Mouse (Mus musculus): ENCODE results near the gene 9530003J23Rik.
"Not testable (repeated sequence)": the region's sequence is repeated elsewhere in the genome, so short reads cannot be mapped to it uniquely, and the experiment has no call there.

Gene 9530003J23Rik

DNA sequence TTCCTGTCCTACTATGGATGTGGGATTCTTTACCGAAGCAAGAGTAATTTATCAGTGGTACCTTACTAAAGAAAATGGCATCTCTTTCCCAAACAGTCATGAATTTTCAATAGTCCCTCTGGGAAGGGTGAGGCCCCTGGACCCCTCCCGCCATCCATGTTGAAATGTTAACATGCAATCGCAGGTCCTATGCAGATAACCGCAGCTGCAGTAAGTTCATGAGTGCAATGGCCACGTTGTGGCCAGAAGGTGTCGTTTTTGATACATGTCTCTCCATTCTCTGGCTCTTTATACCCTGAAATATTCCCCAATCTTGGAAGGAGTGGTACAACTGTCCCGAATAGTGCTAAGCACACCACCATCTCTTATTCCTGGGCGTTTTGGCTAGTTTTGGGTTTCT, 13.4 kb downstream of the 9530003J23Rik start:
- peak; percentile 38 for DNase-seq (ENCODE audit: low read depth)

DNA sequence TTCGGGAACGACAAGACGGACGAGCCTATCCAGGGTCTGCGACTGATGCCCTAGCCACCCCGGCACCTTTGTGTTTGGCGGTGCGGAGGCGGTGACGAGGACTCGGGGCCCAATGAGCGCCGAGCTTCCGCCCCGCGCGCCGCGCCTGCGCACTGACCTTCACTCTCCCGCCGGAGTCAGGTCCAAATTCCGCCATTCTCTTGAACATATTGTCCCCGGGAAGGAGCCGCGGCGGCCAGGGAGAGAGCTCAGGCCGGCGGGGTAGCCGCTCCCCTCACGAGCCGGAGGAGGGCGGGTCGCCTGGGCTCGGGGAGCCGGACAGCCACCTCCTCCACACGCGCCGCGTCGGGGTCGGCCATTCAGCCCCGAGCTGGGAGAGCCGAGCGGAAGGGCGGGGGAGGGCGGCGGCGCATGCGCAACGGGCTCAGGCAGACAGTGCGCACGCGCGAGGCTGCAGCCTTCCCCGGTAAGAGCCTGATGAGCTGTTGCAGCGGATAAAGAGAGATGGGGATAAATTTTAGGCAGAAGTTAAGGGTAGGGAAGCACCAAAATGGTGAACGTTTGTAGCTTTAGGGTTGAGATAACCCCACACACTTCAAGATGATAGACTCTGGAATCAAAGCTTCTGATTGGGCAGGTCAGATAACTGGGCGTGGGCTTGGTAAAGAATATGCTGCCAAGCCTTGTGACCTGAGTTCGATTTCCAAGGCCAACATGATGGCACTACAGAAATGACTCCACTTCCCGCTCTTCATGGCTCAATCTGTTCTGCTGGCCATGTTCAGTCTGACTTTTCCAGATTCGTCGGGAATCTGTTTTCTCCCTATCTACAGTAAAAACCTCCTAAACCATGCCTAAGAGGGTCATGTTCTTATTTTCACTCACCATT, 14.2 kb downstream of the 9530003J23Rik start, which contains the start of gene Yeats4:
Yeats4 (minus strand) TSS at position 406 of the 889 bp plus-strand sequence.
- peak; percentile 97 for DNase-seq (ENCODE audit: low read depth)

DNA sequence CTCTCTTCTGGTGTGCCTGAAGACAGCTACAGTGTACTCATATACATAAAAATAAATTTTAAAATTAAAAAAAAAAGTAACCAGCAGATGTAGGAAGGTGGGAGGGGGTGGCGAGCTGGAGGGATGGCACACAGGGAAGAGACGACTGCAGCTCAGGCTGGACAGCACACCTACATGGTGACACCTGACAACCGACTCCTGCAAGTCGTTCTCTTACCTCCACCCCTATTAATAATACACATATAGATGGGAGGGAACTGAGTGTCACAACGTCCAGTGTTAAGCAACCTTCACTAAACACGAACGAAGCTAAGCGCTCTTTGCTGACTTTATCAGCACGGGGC, 14.8 kb downstream of the 9530003J23Rik start:
- no peak for DNase-seq (ENCODE audit: low read depth)

DNA sequence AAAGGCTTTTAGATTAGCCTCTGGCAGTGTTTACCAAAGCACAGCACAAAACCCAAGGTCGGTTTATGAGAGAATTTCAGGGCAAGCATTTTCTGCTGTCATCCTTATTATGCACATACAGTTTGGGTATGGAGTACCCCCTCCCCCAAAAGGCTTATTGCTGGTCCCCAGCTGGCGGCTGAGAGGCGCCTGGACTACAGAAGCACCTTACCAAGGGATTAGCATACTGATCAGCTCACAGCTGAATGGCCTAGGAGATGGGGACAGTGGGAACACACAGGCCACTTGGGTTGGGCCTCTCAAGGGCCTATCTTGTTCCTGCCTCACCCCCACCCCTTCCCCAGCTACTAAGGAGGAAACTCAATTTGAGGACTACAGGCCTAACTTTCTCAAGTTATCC, 15.7 kb downstream of the 9530003J23Rik start:
- DNase-seq (ENCODE audit: low read depth), result no peak

DNA sequence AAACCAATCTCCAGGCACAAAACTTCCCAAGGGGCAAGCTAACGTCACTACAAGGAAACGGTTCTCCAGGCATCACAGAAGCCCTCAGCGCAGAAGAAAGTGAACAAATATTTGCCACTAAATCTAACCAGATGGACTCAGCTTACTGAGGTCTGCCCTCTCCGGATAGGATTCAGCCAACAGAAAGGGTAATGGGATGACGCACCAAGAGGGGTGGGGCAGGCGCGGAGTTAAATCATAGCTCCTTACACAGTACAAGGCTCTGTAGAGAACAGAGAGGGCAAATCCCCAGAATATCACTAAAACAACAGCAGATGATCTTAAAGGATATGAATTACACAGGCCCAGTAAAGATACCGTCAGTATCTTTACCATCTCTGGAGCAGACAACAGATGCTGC, 20.2 kb downstream of the 9530003J23Rik start:
- no peak for DNase-seq (ENCODE audit: low read depth)

DNA sequence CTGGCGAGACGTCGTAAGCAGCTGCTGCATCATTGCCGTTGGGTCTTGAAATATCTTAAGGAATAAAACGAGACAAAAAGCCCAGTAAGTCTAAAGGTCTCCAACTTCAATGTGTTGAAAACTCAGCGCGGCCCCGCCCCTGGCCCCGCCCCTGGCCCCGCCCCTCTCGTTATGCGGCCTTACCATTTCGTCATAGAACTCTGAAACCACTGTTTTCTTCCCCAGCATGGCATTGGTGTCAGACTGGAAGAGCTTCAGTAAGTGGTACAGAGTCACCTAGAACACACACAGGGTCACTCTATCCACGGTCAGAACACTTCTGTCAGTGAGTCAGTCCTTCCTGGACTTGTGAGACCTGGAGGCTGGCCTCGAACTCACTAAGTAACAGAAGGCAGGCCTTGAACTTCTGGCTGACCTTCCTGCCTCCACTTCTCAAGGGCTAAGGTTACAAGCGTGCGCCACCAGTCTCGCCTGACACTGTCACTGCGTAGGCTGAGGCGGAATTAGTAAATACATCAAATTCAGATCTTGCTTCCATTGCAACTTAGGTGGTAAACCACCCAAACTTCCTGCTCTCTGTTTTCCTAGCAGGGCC, 21.2 kb downstream of the 9530003J23Rik start:
- DNase-seq (ENCODE audit: low read depth), result no peak

DNA sequence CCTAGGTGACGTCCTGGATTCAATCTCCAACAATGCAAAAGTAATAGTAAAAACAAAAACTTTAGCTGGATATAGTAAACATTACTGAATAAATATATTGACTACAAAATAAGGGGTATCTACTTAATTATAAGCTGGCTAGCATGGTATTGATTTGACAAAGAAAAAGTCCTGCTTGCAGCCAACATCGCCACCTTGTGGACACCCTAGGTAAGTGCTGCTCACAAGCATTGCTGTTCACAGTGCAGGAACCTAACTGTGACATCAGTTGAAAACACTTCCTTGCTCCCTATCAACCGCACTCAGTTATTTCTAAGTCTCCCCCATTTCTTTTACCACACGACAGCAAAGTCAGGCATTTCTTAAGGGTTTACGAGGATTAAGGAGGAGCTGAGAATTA, 21.7 kb downstream of the 9530003J23Rik start:
- peak; percentile 76 for DNase-seq (ENCODE audit: low read depth)

DNA sequence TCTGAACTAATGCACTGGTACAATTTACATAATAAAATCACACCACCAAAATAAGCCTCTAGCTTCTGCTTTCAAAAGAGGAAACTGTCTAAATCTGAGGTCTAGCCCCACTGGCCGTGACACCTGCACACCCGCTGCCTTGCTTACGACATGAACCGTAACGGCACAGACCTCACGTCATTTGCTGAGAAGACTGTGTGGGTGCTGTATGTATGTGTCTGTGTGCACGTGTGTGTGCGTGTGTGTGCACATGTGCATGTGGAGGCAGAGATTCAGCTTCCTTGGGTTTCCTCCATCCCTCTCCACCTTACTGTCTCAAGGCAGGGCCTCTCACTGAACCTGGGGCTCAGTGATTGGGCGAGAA, 22.4 kb downstream of the 9530003J23Rik start:
- no peak for DNase-seq (ENCODE audit: low read depth)

DNA sequence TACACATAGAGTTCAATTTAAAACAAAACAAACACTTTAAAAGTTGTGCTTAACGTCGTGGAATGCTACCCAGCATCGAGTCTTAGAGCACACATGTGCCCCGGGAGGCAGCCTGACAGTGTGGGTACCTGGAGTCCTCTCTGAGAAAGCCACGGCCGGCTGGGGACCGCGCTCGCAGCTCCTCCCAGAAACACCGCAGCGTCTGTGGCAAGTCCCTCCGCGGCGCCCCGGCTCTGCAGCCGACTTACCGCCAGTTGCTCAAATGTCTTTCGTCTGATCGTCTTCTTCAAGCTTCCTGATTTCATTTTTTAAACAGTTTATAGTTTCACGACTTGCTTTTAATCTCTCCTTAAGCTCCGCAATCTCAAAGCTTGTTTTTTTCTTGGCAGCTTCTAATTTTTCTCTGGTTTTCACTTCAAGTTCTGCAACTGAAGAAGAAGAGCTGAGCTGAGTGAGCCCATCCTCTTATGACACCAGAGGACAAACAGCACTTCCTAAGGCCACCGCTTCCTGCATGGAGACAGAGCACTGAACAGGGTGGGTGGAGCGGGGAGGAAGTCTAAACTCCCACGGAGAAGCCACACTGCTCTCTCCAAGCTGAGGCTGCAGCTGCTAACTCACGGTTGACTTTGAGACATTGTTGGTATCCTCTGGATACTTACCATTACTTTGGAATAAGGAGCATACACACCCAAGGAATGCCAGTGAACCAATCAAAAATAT, 22.9 kb downstream of the 9530003J23Rik start:
- DNase-seq (ENCODE audit: low read depth), result no peak

DNA sequence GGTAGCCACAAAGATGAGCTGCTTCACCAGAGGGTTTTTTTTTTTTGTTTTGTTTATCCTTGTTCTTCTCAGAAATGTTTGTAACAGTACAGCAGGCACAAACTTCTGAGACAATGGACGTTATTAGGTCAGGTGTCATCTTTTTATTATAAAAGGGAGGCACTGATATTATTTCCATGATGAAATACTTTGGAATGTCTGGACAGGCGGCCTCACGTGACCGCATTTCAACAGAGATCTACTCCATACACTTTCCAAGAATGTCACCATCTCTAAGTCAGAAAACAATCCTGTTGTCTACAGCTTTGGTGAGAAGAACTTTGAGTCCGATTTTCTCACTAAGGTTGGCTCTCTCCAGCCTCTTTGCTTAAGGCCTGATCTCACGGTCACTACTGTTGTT, 27.5 kb downstream of the 9530003J23Rik start:
- peak; percentile 42 for DNase-seq (ENCODE audit: low read depth)

DNA sequence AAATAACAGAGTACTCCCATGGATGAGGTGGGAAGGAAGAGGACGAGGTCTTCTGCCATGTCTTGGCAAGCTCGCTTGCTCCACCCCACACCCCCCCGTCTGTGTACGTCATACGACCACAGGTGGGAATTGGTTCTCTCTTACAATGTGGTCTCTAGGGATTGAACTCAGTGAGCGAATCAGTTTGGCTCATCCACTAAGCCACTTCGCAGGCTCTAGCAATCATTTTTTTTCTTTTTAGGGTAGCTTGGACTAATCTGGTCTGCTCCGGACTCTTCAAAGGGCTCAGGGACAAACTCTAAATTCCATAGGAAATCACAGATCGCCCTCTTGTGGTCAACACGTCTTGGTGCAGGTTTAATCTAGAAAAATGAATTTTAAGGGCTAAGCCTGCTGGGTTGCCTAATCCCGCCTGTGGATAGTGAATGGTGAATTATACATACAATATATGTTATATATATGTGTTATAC, 29.0 kb downstream of the 9530003J23Rik start:
- peak; percentile 89 for DNase-seq (ENCODE audit: low read depth)

DNA sequence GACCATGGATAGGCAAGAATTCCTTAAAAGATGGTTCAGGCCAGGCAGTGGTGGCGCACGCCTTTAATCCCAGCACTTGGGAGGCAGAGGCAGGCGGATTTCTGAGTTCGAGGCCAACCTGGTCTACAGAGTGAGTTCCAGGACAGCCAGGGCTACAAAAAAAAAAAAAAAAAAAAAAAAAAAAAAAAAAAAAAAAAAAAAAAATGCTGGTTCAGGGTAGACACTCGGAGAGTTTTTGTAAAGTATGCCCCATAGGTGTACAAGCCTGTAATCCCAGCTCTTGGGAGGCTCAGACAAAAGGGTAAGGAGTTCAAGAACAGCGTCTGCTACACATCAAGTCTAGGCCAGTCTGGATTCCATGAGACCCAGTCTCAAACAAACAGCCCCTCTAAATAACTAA, 29.7 kb downstream of the 9530003J23Rik start:
- DNase-seq (ENCODE audit: low read depth), result not testable (repeated sequence)

DNA sequence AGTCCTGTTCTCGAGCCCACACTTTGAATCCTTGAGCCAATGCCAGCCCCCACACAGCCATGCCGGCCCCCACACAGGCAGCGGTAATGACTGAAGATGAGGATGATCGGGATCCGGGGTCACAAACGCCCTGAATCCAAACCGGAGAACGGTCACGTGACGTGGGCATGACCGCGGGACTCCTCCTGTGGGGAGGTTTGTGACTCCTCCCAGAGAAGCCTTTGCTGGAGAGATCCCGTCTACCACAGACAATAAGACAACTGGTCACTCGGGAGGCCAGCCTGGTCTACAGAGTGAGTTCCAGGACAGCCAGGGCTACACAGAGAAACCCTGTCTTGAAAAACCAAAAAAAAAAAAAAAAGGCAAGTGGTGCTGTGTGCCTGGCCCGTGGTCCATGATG, 30.3 kb downstream of the 9530003J23Rik start:
- DNase-seq (ENCODE audit: low read depth), result no peak

DNA sequence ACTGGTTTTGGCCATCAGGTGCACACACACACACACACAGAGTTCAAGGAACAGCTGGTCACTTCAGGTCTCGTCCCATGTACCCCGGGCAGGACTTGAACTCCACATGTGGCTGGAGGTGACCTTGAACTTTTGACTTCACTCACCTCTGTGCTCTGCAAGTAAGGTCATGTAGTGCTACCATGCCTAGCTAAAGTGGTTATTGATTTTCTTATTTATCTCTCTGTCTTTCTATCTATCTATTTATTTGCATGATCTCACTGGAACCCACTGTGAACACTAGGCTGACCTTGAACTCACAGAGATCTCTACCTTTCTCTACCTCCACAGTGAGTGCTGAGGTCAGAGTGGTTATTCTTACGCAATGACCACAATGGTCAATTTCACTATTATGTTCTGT, 32.4 kb downstream of the 9530003J23Rik start:
- no peak for DNase-seq (ENCODE audit: low read depth)

DNA sequence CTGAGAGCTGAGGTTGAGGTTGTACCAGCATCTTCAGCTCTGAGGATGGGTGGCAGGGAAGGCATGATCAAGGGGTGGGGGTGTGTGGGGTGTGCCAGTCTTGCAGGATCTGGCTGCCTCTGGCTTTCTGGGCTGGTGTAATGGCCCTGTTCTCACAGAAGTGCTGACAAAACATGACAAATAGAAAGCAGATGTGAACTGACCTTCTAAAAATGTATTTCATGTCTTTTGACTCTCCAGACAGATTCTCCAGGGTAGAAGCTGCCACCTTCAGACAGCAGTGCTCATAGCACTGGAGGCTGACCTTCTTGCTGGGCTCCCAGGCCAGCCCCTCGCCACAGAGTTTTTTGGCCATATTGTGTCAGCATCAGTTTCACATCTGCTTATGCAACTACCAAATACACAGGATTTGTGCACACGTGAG, 34.9 kb downstream of the 9530003J23Rik start:
- peak; percentile 91 for DNase-seq (ENCODE audit: low read depth)

DNA sequence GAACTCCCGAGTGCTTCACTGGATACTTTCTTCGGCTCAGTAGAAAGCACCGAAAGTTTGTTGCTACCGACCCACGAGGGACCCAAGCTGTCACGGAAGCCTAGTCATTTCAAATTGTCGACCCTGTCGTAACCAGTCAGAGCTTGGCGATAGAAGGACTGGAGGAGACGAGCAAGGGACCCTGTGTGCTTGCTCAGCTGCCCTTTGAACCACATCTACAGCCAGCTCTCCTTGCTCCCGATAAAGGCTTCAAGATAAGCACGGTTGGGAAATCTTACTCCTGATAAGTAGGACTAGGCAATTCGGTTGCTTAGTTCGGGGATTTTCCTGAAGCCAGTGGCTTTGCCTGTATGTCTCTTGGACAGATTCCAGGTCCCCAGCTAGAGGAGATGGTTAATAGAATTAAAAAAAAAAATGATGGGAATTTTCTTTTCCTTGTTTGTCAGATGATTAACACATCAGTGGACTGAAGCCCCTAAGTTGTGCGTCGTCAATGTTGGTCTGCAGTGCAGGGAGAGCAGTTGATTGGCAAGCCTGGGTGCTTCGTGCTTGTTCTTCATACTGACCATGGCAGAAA, 35.4 kb downstream of the 9530003J23Rik start:
- DNase-seq (ENCODE audit: low read depth), result peak; percentile 73

DNA sequence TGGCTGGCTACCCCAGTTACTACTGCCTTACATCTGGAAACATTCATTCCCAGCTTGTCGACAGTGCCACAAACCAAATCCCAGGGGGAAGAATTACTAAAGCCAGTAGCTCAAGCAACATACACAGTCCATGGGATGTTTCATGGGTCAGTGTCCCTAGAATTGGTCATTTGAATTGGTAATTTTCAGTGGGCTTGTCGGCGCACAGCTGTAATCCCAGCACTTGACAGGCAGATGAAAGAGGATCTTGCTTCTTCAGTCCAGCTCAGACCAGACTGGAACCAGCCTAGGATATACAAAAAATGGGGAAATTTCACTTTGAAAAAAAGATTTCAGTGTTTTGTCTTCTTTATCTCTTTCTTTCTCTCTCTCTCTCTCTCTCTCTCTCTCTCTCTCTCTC, 38.8 kb downstream of the 9530003J23Rik start:
- DNase-seq (ENCODE audit: low read depth), result peak; percentile 45

DNA sequence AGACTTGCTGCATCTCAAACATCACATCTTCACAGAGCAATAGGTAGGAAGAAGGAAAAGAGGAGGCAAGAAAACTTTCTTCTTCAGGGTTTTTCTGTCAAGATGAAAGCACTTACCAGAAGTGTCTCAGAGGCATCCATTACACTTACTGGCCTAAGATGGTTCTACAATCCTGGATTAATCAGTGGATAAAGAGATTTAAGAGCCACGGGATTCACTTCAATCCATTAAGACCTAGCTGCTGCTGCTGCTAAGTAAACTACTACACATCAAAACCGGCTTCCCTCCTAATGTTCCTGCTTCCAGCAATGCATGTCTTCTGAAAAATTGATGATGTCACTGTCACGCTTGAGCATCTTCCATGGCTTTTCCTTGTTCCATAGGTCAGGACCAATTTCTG, 41.8 kb downstream of the 9530003J23Rik start:
- DNase-seq (ENCODE audit: low read depth), result no peak

DNA sequence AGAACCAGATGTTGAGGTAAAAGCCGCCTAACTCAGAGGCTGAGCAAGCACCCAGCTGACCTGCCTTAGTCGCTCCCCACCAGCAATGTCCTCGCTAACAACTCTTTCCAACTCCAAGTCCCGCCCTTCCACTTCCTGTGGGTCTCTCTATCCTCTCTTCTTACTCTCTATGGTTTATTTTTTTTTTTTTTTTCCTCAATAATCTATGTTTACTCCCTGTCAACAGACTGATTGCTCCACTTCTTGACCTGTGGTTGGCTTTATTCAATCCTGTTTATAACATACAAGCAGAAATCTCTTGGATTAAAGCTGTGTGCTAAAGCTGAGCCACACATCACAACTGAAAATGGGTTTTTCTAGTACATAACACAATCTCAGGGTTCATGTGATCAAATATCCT, 42.8 kb downstream of the 9530003J23Rik start:
- DNase-seq (ENCODE audit: low read depth), result no peak

DNA sequence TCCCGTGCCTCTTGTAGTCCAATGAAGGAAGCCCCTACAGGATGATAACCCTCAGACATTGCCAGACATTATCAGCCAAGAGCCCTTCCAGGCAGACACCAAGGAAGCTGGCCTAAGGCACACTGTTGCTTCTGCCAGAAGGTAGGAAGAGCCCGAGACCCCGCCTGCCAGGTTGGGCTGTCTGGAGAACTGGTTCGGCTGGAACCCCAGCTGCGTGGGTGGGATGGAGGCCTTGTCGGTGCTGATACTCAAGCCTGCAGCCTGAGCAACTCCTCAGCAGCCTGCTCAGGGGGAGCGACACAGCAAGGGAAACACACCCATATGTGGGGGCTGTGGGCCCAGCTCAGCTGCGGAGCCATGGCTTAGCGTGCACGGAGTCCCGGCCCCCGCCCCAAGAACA, 43.5 kb downstream of the 9530003J23Rik start:
- DNase-seq (ENCODE audit: low read depth), result no peak

DNA sequence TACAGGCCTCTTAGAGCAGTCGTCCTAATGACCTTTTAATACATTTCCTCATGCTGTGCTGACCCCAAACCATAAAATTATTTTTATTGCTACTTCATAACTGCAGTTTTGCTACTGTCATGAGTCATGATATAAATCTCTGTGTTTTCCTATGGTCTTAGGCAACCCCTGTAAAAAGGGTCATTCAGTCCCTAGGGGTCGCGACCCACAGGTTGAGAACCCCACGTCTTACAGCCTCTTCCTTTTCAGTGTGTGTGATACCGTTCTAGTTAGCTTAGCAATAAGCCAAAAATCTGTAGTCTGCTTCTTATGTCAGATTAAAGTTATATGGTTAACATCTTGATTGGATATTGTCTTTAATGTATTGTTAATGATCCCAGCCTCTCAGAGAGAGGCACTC, 45.1 kb downstream of the 9530003J23Rik start:
- no peak for DNase-seq (ENCODE audit: low read depth)

DNA sequence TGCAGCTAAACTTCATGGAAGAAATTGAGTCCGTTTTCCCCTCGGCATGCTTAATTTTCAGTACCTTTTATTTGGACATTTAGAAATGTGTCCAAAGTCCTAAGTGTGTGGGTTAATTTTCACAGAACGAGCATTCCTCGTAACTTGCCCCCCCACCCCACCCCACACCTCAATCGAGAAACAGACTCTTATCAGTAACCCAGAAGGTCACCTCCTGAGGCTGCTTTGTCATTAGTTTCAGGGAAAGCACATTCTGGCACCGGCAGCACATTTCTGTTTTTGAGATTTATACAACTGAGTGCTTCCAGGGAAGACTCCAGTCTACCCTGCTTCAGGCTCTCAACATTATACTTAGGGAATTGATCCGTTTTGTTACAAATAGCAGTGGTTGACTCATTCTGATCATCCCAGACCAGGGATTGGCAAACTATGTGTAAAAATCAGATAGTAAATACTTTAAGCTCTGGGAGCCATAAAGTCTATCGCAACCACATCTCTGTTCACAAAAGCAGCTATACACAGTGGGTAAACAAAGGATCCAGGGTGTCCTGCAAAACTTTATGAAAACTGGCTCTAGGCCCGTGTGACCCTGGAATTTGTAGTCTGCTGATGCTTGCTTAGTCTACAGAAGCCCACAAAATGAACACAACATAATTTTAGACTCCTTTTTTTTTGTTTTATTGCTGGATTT, 53.0 kb downstream of the 9530003J23Rik start:
- no peak for DNase-seq (ENCODE audit: low read depth)

All from NIH3T3 (cell line).